Comparison of ENCODE assay signal across 26 mouse cellular contexts in the genomic region with DNA sequence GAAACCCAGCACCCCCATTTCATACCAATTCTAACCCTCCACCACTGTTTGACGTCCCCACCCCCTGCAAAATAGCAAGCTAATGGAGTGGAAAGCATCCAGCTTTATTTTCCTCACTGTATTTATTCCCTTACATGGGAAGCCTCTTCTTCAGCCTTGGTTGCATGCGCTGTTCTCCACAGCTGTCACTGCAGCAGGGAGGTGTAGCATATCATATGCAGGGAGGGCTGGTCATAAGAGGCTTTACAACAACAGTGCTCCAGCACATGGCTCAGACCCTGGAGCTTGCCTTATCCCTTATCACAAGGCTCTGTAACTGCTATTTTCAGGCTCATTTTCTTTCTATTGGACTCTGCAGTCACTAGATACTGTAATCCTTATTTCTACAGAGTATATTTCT.
DNase-seq lines count a peak whose midpoint lies in the region; ATAC-seq and TF ChIP-seq lines count a peak whose summit lies in the region.
"Had no signal": no experiment of that assay in that cellular context is flagged by ENCODE, and none has a peak within 500 bp of the region (broad histone marks: within the 10 kb centered on the region; RNA-seq: fewer than 3 reads in every experiment).

No protein-coding gene starts in this region.

- TF ChIP-seq CTCF in kidney, postnatal 0 days (IDR thresholded peaks at IDR 0.05; ENCODE audit: low read depth): no peak
- no peak for TF ChIP-seq CTCF in cortical plate, adult 2 months (IDR thresholded peaks at IDR 0.05; ENCODE audit: extremely low read depth, insufficient read depth, low read length)

- H3K4me2 ChIP-seq in hindbrain, embryonic 12.5 days (replicated peaks): no peak overlapping the region
- no peak overlapping the region for H3K4me2 ChIP-seq in hindbrain, embryonic 13.5 days
- H3K4me2 ChIP-seq in kidney, postnatal 0 days (ENCODE audit: low read length): no peak overlapping the region
- H3K4me2 ChIP-seq: heart, embryonic 15.5 days; hindbrain, embryonic 15.5 days; neural tube, embryonic 12.5 days; stomach, embryonic 15.5 days had no signal

- TF ChIP-seq POLR2A in cortical plate, adult 2 months (IDR thresholded peaks at IDR 0.05; ENCODE audit: extremely low read depth, insufficient read depth, low read length): no peak

- no peaks in the 10 kb centered on the region; the same call in 1 of the 2 replicates for H3K4me1 ChIP-seq in hindbrain, embryonic 12.5 days
- H3K4me1 ChIP-seq in hindbrain, embryonic 13.5 days (replicated peaks): 0 out of 2 replicates have a peak, but pooled peaks cover 4% of the 10 kb centered on the region
- no peaks in the 10 kb centered on the region for H3K4me1 ChIP-seq in kidney, postnatal 0 days (replicated peaks; ENCODE audit: insufficient read depth, low read length)
- H3K4me1 ChIP-seq in cortical plate, adult 2 months (ENCODE audit: control insufficient read depth, insufficient read depth, low read length): peaks cover 2% of the 10 kb centered on the region
- H3K4me1 ChIP-seq: heart, embryonic 10.5 days; heart, embryonic 15.5 days; hindbrain, embryonic 15.5 days; midbrain, embryonic 10.5 days; neural tube, embryonic 12.5 days; stomach, embryonic 15.5 days had no signal

- H3K9me3 ChIP-seq in hindbrain, embryonic 12.5 days (replicated peaks): no peaks in the 10 kb centered on the region
- H3K9me3 ChIP-seq in hindbrain, embryonic 13.5 days: no peaks in the 10 kb centered on the region
- no peaks in the 10 kb centered on the region for H3K9me3 ChIP-seq in kidney, postnatal 0 days (replicated peaks; ENCODE audit: low read length)
- H3K9me3 ChIP-seq: heart, embryonic 10.5 days; heart, embryonic 15.5 days; hindbrain, embryonic 15.5 days; midbrain, embryonic 10.5 days; neural tube, embryonic 12.5 days; stomach, embryonic 15.5 days had no signal

- H3K9ac ChIP-seq in hindbrain, embryonic 12.5 days: no peak overlapping the region
- no peak overlapping the region for H3K9ac ChIP-seq in hindbrain, embryonic 13.5 days
- no peak overlapping the region for H3K9ac ChIP-seq in kidney, postnatal 0 days (ENCODE audit: low read depth, low read length)
- H3K9ac ChIP-seq: heart, embryonic 15.5 days; hindbrain, embryonic 15.5 days; liver, embryonic 14.5 days; neural tube, embryonic 12.5 days; stomach, embryonic 15.5 days had no signal

- 62% methylated on average over 2 of the region's 2 CpGs for WGBS in hindbrain, embryonic 12.5 days
- WGBS in hindbrain, embryonic 13.5 days: 42% methylated on average over 2 of the region's 2 CpGs
- WGBS in kidney, postnatal 0 days: 50% methylated on average over 2 of the region's 2 CpGs

- peak; percentile 29 for DNase-seq in kidney, postnatal 0 days (ENCODE audit: low spot score)
- no peak for DNase-seq in kidney, postnatal 36 days
- DNase-seq in retina, postnatal 1 day: peak; percentile 25
- DNase-seq: adrenal gland, postnatal 25 days; B cell, adult 2 months; cerebellum, adult 18-20 months; cerebellum, postnatal 10 days; gastrocnemius, postnatal 25 days; heart, adult 11 months; kidney, adult 18-20 months; liver; lung, adult 2 months; lung, postnatal 10 days had no signal

- H3K36me3 ChIP-seq in hindbrain, embryonic 12.5 days: no peaks in the 10 kb centered on the region
- no peaks in the 10 kb centered on the region for H3K36me3 ChIP-seq in hindbrain, embryonic 13.5 days
- no peaks in the 10 kb centered on the region for H3K36me3 ChIP-seq in kidney, postnatal 0 days (ENCODE audit: insufficient read depth, low read length)
- H3K36me3 ChIP-seq: heart, embryonic 10.5 days; heart, embryonic 15.5 days; hindbrain, embryonic 15.5 days; midbrain, embryonic 10.5 days; neural tube, embryonic 12.5 days; stomach, embryonic 15.5 days had no signal

- ATAC-seq in hindbrain, embryonic 12.5 days (ENCODE audit: low FRiP score): peak; percentile 22; the same call in 1 of the 2 replicates
- ATAC-seq in hindbrain, embryonic 13.5 days (ENCODE audit: low FRiP score): no peak
- 0 out of 2 replicates have a peak, but pooled peaks have one; percentile 49 for ATAC-seq in kidney, postnatal 0 days (replicated peaks; ENCODE audit: low FRiP score, low read depth)
- ATAC-seq: forebrain, embryonic 14.5 days had no signal

- no peak overlapping the region for H3K4me3 ChIP-seq in hindbrain, embryonic 12.5 days
- no peak overlapping the region for H3K4me3 ChIP-seq in hindbrain, embryonic 13.5 days
- no peak overlapping the region for H3K4me3 ChIP-seq in kidney, postnatal 0 days (replicated peaks; ENCODE audit: low read depth, low read length)
- no peak overlapping the region for H3K4me3 ChIP-seq in cortical plate, adult 2 months (ENCODE audit: insufficient read depth, low read length)
- H3K4me3 ChIP-seq: heart, embryonic 10.5 days; heart, embryonic 15.5 days; hindbrain, embryonic 15.5 days; midbrain, embryonic 10.5 days; myocyte; neural tube, embryonic 12.5 days; stomach, embryonic 15.5 days had no signal

- no peak overlapping the region for H3K27ac ChIP-seq in hindbrain, embryonic 12.5 days
- H3K27ac ChIP-seq in hindbrain, embryonic 13.5 days: no peak overlapping the region
- no peak overlapping the region for H3K27ac ChIP-seq in kidney, postnatal 0 days
- peak overlapping the region; percentile 71 for H3K27ac ChIP-seq in cortical plate, adult 2 months (ENCODE audit: insufficient read depth, low read length)
- H3K27ac ChIP-seq: heart, embryonic 10.5 days; heart, embryonic 15.5 days; hindbrain, embryonic 15.5 days; liver, embryonic 14.5 days; macrophage; midbrain, embryonic 10.5 days; neural tube, embryonic 12.5 days; stomach, embryonic 15.5 days had no signal

- no peaks in the 10 kb centered on the region for H3K27me3 ChIP-seq in hindbrain, embryonic 12.5 days
- no peaks in the 10 kb centered on the region for H3K27me3 ChIP-seq in hindbrain, embryonic 13.5 days
- no peaks in the 10 kb centered on the region for H3K27me3 ChIP-seq in kidney, postnatal 0 days (ENCODE audit: insufficient read depth, low read length)
- H3K27me3 ChIP-seq: heart, embryonic 15.5 days; hindbrain, embryonic 15.5 days; neural tube, embryonic 12.5 days; stomach, embryonic 15.5 days had no signal

Comparison
In these comparisons a context has a peak if more than half of its experiments do, and no peak if none do; other contexts are left out.
1. DNase-seq: peak in kidney, postnatal 0 days (single experiment) and retina, postnatal 1 day (single experiment); none in kidney, postnatal 36 days (0 of 2).